Mouse (Mus musculus) intestine, embryonic 15.5 days (tissue): ENCODE results near the gene Gimap9. TPM values are rescaled to one million over a fixed set of nuclear protein-coding genes. Genes with fewer than 3 reads are reported as not detected.
"Not testable (repeated sequence)": the region's sequence is repeated elsewhere in the genome, so short reads cannot be mapped to it uniquely, and the experiment has no call there.

ENCODE experiments used
- ATAC-seq: fragments of 200-750 bp; cut with Nextera tagmentation; 2 replicates; pipeline ENCODE4 v1.8.0; 2017; ENCODE audit warnings: moderate TSS enrichment, moderate library complexity
- H3K27ac ChIP-seq: fragments of 300-500 bp; sonication (generic); 2 replicates; pipeline ENCODE4 v1.5.1; 2015; ENCODE audit warnings: mild to moderate bottlenecking, inconsistent platforms
- H3K27me3 ChIP-seq: fragments of 300-500 bp; sonication (generic); replicated peaks from 2 replicates; pipeline ENCODE4 v1.6.1; 2015; ENCODE audit warnings: inconsistent platforms
- H3K36me3 ChIP-seq: fragments of 300-500 bp; sonication (generic); 2 replicates; pipeline ENCODE4 v1.6.1; 2015; ENCODE audit warnings: inconsistent platforms
- H3K4me1 ChIP-seq: fragments of 300-500 bp; sonication (generic); replicated peaks from 2 replicates; pipeline ENCODE4 v1.6.1; 2015; ENCODE audit warnings: inconsistent platforms
- H3K4me2 ChIP-seq: fragments of 300-500 bp; sonication (generic); replicated peaks from 2 replicates; pipeline ENCODE4 v1.6.1; 2015; ENCODE audit warnings: mild to moderate bottlenecking, inconsistent platforms
- H3K4me3 ChIP-seq: fragments of 300-500 bp; sonication (generic); replicated peaks from 2 replicates; pipeline ENCODE4 v1.5.1; 2015; ENCODE audit warnings: inconsistent platforms
- H3K9ac ChIP-seq: fragments of 300-500 bp; sonication (generic); 2 replicates; pipeline ENCODE4 v1.6.1; 2015; ENCODE audit warnings: inconsistent platforms
- H3K9me3 ChIP-seq: fragments of 300-500 bp; sonication (generic); 2 replicates; pipeline ENCODE4 v1.6.1; 2016; ENCODE audit warnings: inconsistent platforms
- WGBS: fragments of 180-500 bp; shearing (Covaris S2); methylation state at CpG from one replicate; pipeline ENCODE4 v1.1.7; 2015; 5-methylcytosine and 5-hydroxymethylcytosine counted together
- polyA plus RNA-seq: library from polyadenylated mRNA; unstranded; fragments of >200 nt; fragmentation: Nextera tagmentation; extraction: Ambion mirVana; gene quantifications from 2 replicates; pipeline ENCODE4 v1.2.1, GENCODE M21; 2015

Gimap9 gene
- polyA plus RNA-seq, 1 experiment from 2014 or later: 18.0 TPM

- not testable (repeated sequence) for H3K4me1 ChIP-seq, H3K36me3 ChIP-seq, H3K27me3 ChIP-seq, H3K27ac ChIP-seq, H3K4me3 ChIP-seq, H3K9ac ChIP-seq, H3K9me3 ChIP-seq, ATAC-seq, H3K4me2 ChIP-seq
- WGBS: 97% methylated on average over 4 of the region's 4 CpGs
These were observed 7.4 kb downstream of the Gimap9 start for GRCm38 (mm10) chr6:48683263-48683821.

GRCm38 (mm10) chr6:48684319-48684718 is 8.4 kb downstream of the Gimap9 start, which contains the start of gene Gimap4:
Gene Gimap4, plus strand, starts transcription at chr6:48684549.
- ATAC-seq: no peak
- H3K27ac ChIP-seq: no peak within 1 kb of the TSS
- no peaks in the 10 kb centered on the region for H3K9me3 ChIP-seq
- no peaks in the 10 kb centered on the region for H3K4me1 ChIP-seq
- H3K4me2 ChIP-seq: no peak within 1 kb of the TSS; the same call in 1 of the 2 replicates
- H3K36me3 ChIP-seq: no peaks in the 10 kb centered on the region
- H3K27me3 ChIP-seq: no peaks in the 10 kb centered on the region
- WGBS: 59% methylated on average over 5 of the region's 5 CpGs
- no peak within 1 kb of the TSS for H3K9ac ChIP-seq
- no peak within 1 kb of the TSS for H3K4me3 ChIP-seq

GRCm38 (mm10) chr6:48684806-48685205 is 8.9 kb downstream of the Gimap9 start:
- H3K27ac ChIP-seq: no peak overlapping the region

GRCm38 (mm10) chr6:48685251-48685650 is 9.3 kb downstream of the Gimap9 start:
- Histone ChIP-seq H3K4me3 (no peak overlapping the region), H3K9ac (no peak overlapping the region), H3K27me3 (no peaks in the 10 kb centered on the region), H3K4me1 (no peaks in the 10 kb centered on the region), H3K9me3 (no peaks in the 10 kb centered on the region), H3K27ac (no peak overlapping the region), H3K4me2 (no peak overlapping the region), H3K36me3 (no peaks in the 10 kb centered on the region)
- WGBS: 91% methylated on average over 2 of the region's 2 CpGs
- ATAC-seq: no peak

More at GRCm38 (mm10) chr6:48684806-48685205, 8.9 kb downstream of the Gimap9 start:
- no peak for ATAC-seq
- Histone ChIP-seq H3K4me2 (no peak overlapping the region; the same call in 1 of the 2 replicates), H3K27me3 (no peaks in the 10 kb centered on the region), H3K4me3 (no peak overlapping the region), H3K4me1 (no peaks in the 10 kb centered on the region), H3K9me3 (no peaks in the 10 kb centered on the region), H3K36me3 (no peaks in the 10 kb centered on the region), H3K9ac (no peak overlapping the region)
- WGBS: 62% methylated on average over 4 of the region's 4 CpGs

GRCm38 (mm10) chr6:48685694-48686665 is 10.1 kb downstream of the Gimap9 start:
- H3K27ac ChIP-seq: no peak overlapping the region
- no peak overlapping the region for H3K4me3 ChIP-seq
- H3K27me3 ChIP-seq: no peaks in the 10 kb centered on the region
- H3K9ac ChIP-seq: no peak overlapping the region
- no peaks in the 10 kb centered on the region for H3K4me1 ChIP-seq
- H3K36me3 ChIP-seq: no peaks in the 10 kb centered on the region
- WGBS: 80% methylated on average over 7 of the region's 7 CpGs
- H3K9me3 ChIP-seq: no peaks in the 10 kb centered on the region
- no peak overlapping the region for H3K4me2 ChIP-seq
- ATAC-seq: no peak

GRCm38 (mm10) chr6:48687077-48687476 is 11.1 kb downstream of the Gimap9 start:
- Histone ChIP-seq H3K4me2 (no peak overlapping the region), H3K27me3 (no peaks in the 10 kb centered on the region), H3K4me1 (no peaks in the 10 kb centered on the region), H3K9ac (no peak overlapping the region), H3K27ac (no peak overlapping the region), H3K9me3 (no peaks in the 10 kb centered on the region), H3K4me3 (no peak overlapping the region), H3K36me3 (no peaks in the 10 kb centered on the region)
- WGBS: 68% methylated on average over 2 of the region's 2 CpGs
- no peak for ATAC-seq

GRCm38 (mm10) chr6:48689320-48689719 is 13.4 kb downstream of the Gimap9 start:
- Histone ChIP-seq H3K4me2 (no peak overlapping the region), H3K9me3 (no peaks in the 10 kb centered on the region), H3K4me1 (no peaks in the 10 kb centered on the region), H3K4me3 (no peak overlapping the region), H3K9ac (no peak overlapping the region), H3K27me3 (no peaks in the 10 kb centered on the region), H3K36me3 (no peaks in the 10 kb centered on the region), H3K27ac (no peak overlapping the region)
- 78% methylated on average over 2 of the region's 2 CpGs for WGBS
- ATAC-seq: no peak

- Histone ChIP-seq H3K36me3 (no peaks in the 10 kb centered on the region), H3K27me3 (no peaks in the 10 kb centered on the region), H3K4me2 (no peak overlapping the region), H3K4me1 (no peaks in the 10 kb centered on the region), H3K9ac (no peak overlapping the region), H3K4me3 (no peak overlapping the region), H3K27ac (no peak overlapping the region), H3K9me3 (no peaks in the 10 kb centered on the region)
- 83% methylated on average over 6 of the region's 6 CpGs for WGBS
- ATAC-seq: no peak
These were observed 17.0 kb downstream of the Gimap9 start for GRCm38 (mm10) chr6:48692962-48693361.

GRCm38 (mm10) chr6:48696830-48697554 is 21.1 kb downstream of the Gimap9 start:
- ATAC-seq: no peak
- 85% methylated on average over 4 of the region's 4 CpGs for WGBS
- no peak overlapping the region for H3K27ac ChIP-seq
- no peaks in the 10 kb centered on the region for H3K4me1 ChIP-seq
- no peak overlapping the region for H3K4me3 ChIP-seq
- no peaks in the 10 kb centered on the region for H3K27me3 ChIP-seq
- no peak overlapping the region for H3K4me2 ChIP-seq
- H3K9me3 ChIP-seq: no peaks in the 10 kb centered on the region
- H3K36me3 ChIP-seq: no peaks in the 10 kb centered on the region
- no peak overlapping the region for H3K9ac ChIP-seq

- H3K27ac ChIP-seq: no peak overlapping the region
- no peak for ATAC-seq
These were observed 21.6 kb downstream of the Gimap9 start for GRCm38 (mm10) chr6:48697555-48697930.

GRCm38 (mm10) chr6:48698066-48698856 is 22.3 kb downstream of the Gimap9 start:
- Histone ChIP-seq H3K4me2 (no peak overlapping the region), H3K4me3 (no peak overlapping the region), H3K27me3 (no peaks in the 10 kb centered on the region), H3K9me3 (no peaks in the 10 kb centered on the region), H3K4me1 (no peaks in the 10 kb centered on the region), H3K9ac (no peak overlapping the region), H3K27ac (no peak overlapping the region), H3K36me3 (no peaks in the 10 kb centered on the region)
- ATAC-seq: no peak
- 78% methylated on average over 7 of the region's 7 CpGs for WGBS

More at GRCm38 (mm10) chr6:48697555-48697930, 21.6 kb downstream of the Gimap9 start:
- H3K4me3 ChIP-seq: no peak overlapping the region
- H3K9ac ChIP-seq: no peak overlapping the region
- H3K9me3 ChIP-seq: no peaks in the 10 kb centered on the region
- H3K4me1 ChIP-seq: no peaks in the 10 kb centered on the region
- H3K36me3 ChIP-seq: no peaks in the 10 kb centered on the region
- 49% methylated on average over 1 of the region's 1 CpGs for WGBS
- H3K4me2 ChIP-seq: no peak overlapping the region
- no peaks in the 10 kb centered on the region for H3K27me3 ChIP-seq
